In the genomic region with DNA sequence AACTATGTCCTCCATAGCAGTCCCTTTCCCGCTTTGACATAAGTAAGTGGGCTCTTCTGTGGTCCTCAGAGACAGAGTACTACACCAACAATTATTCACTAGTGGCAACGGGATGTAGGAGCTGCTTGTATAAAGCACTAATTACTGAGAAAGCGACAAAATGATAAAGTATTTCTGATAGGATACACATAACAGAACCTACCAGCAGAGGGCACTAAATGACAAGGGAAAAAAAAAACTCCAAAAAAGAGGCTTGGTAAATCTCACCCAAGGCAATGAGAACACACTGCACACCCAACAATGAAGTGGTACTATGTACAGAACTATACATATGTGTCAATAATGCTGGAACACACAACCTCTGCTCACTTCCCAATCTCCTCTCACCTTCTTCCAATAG, we compare ENCODE assay signal across 12 mouse cellular contexts. TPM values are rescaled to one million over a fixed set of nuclear protein-coding genes. Genes with fewer than 3 reads are reported as not detected.
DNase-seq lines count a peak whose midpoint lies in the region; ATAC-seq and TF ChIP-seq lines count a peak whose summit lies in the region.
"Had no signal": no experiment of that assay in that cellular context is flagged by ENCODE, and none has a peak within 500 bp of the region (broad histone marks: within the 10 kb centered on the region; RNA-seq: fewer than 3 reads in every experiment).

No protein-coding gene starts in this region.

- H3K36me3 ChIP-seq in forebrain, embryonic 15.5 days, result no peaks in the 10 kb centered on the region
- H3K36me3 ChIP-seq in forebrain, embryonic 11.5 days (ENCODE audit: control insufficient read depth, insufficient read depth, low read length), result no peaks in the 10 kb centered on the region; the same call in 1 of the 2 replicates
- H3K36me3 ChIP-seq in liver, adult 2 months (ENCODE audit: control insufficient read depth, insufficient read depth, low read length), result no peaks in the 10 kb centered on the region
- H3K36me3 ChIP-seq in neural tube, embryonic 15.5 days, result no peaks in the 10 kb centered on the region

- no peak overlapping the region for H3K9ac ChIP-seq in forebrain, embryonic 15.5 days (replicated peaks)
- no peak overlapping the region for H3K9ac ChIP-seq in forebrain, embryonic 11.5 days (ENCODE audit: low read length)
- H3K9ac ChIP-seq in liver, adult 2 months (ENCODE audit: low read depth, low read length), result no peak overlapping the region
- H3K9ac ChIP-seq in neural tube, embryonic 15.5 days (replicated peaks), result no peak overlapping the region

- H3K4me3 ChIP-seq in forebrain, embryonic 15.5 days, result no peak overlapping the region
- no peak overlapping the region for H3K4me3 ChIP-seq in forebrain, embryonic 11.5 days (ENCODE audit: low read depth, low read length)
- no peak overlapping the region for H3K4me3 ChIP-seq in liver, adult 2 months (ENCODE audit: insufficient read depth, low read depth, low read length)
- no peak overlapping the region for H3K4me3 ChIP-seq in neural tube, embryonic 15.5 days (replicated peaks)
- H3K4me3 ChIP-seq: megakaryocyte, embryonic 14.5 days had no signal

- no peak overlapping the region for H3K4me2 ChIP-seq in forebrain, embryonic 15.5 days (replicated peaks)
- no peak overlapping the region for H3K4me2 ChIP-seq in forebrain, embryonic 11.5 days (ENCODE audit: low read depth, low read length, severe bottlenecking)
- H3K4me2 ChIP-seq in neural tube, embryonic 15.5 days, result no peak overlapping the region

- WGBS in forebrain, embryonic 15.5 days, result 56% methylated on average over 3 of the region's 3 CpGs
- 84% methylated on average over 3 of the region's 3 CpGs for WGBS in forebrain, embryonic 11.5 days
- 77% methylated on average over 3 of the region's 3 CpGs for WGBS in liver, adult 2 months
- 72% methylated on average over 3 of the region's 3 CpGs for WGBS in neural tube, embryonic 15.5 days

- no peaks in the 10 kb centered on the region for H3K4me1 ChIP-seq in forebrain, embryonic 15.5 days
- no peaks in the 10 kb centered on the region for H3K4me1 ChIP-seq in forebrain, embryonic 11.5 days (replicated peaks; ENCODE audit: control insufficient read depth, insufficient read depth, low read length)
- no peaks in the 10 kb centered on the region for H3K4me1 ChIP-seq in liver, adult 2 months (ENCODE audit: control insufficient read depth, insufficient read depth, low read length)
- no peaks in the 10 kb centered on the region for H3K4me1 ChIP-seq in neural tube, embryonic 15.5 days

- no peak for TF ChIP-seq CTCF in liver, adult 2 months (IDR thresholded peaks at IDR 0.05; ENCODE audit: low read depth, low read length)

- no peak overlapping the region for H3K27ac ChIP-seq in forebrain, embryonic 15.5 days (replicated peaks)
- H3K27ac ChIP-seq in forebrain, embryonic 11.5 days (ENCODE audit: low read depth, low read length), result no peak overlapping the region
- no peak overlapping the region for H3K27ac ChIP-seq in liver, adult 2 months (replicated peaks; ENCODE audit: insufficient read depth, low read depth, low read length)
- no peak overlapping the region for H3K27ac ChIP-seq in neural tube, embryonic 15.5 days (replicated peaks)

- no peaks in the 10 kb centered on the region for H3K27me3 ChIP-seq in forebrain, embryonic 15.5 days
- no peaks in the 10 kb centered on the region for H3K27me3 ChIP-seq in forebrain, embryonic 11.5 days (ENCODE audit: control insufficient read depth, insufficient read depth, low read length)
- H3K27me3 ChIP-seq in liver, adult 2 months (ENCODE audit: control insufficient read depth, insufficient read depth, low read length), result no peaks in the 10 kb centered on the region
- H3K27me3 ChIP-seq in neural tube, embryonic 15.5 days (replicated peaks), result no peaks in the 10 kb centered on the region
- H3K27me3 ChIP-seq: megakaryocyte, embryonic 14.5 days had no signal

- H3K9me3 ChIP-seq in forebrain, embryonic 15.5 days, result no peaks in the 10 kb centered on the region
- H3K9me3 ChIP-seq in forebrain, embryonic 11.5 days (ENCODE audit: control insufficient read depth, low read length), result no peaks in the 10 kb centered on the region
- no peaks in the 10 kb centered on the region for H3K9me3 ChIP-seq in neural tube, embryonic 15.5 days (replicated peaks)
- H3K9me3 ChIP-seq: G1E; megakaryocyte, embryonic 14.5 days had no signal

- no peaks in the 10 kb centered on the region for H3K79me2 ChIP-seq in liver, adult 2 months (ENCODE audit: control insufficient read depth, insufficient read depth, low read length)

- TF ChIP-seq POLR2A in liver, adult 2 months (IDR thresholded peaks at IDR 0.05; ENCODE audit: extremely low read depth, insufficient read depth, low read length), result no peak

- no peak for DNase-seq in forebrain, embryonic 11.5 days (ENCODE audit: low spot score)
- DNase-seq in liver, adult 2 months (ENCODE audit: extremely low read depth, low read depth, low spot score), result peak; percentile 5
- DNase-seq in liver, result no peak
- peak; percentile 42 for DNase-seq in CD4-positive, CD25-positive, alpha-beta regulatory T cell, adult 2 months (ENCODE audit: low read depth, low spot score)
- peak; percentile 40 for DNase-seq in embryo, embryonic 10.5 days (ENCODE audit: low spot score)
- no peak for DNase-seq in spleen, postnatal 10 days (ENCODE audit: low spot score in 2 of 2)
- DNase-seq: right cerebral cortex, postnatal 14 days had no signal

- 0 out of 2 replicates have a peak, but pooled peaks have one; percentile 41 for ATAC-seq in forebrain, embryonic 15.5 days (replicated peaks)
- ATAC-seq in forebrain, embryonic 11.5 days (replicated peaks; ENCODE audit: low FRiP score), result no peak
- no peak for ATAC-seq in neural tube, embryonic 15.5 days (ENCODE audit: low FRiP score)

RNA-seq across cellular contexts. Expression of a gene that starts 29.4 kb away (rescaled TPM):
- 113 and 115 TPM in 2 replicates for polyA plus RNA-seq in forebrain, embryonic 15.5 days (2015; fragmentation: Nextera tagmentation; extraction: Ambion mirVana)
- 104 and 105 TPM in 2 replicates for polyA plus RNA-seq in forebrain, embryonic 11.5 days (2014; fragmentation: Nextera tagmentation; extraction: Ambion mirVana)
- total RNA-seq in liver, adult 2 months (2014; rRNA removed), result 5.5 and 7.5 TPM in 2 replicates
- 2.3 and 3.2 TPM in 2 replicates for polyA plus RNA-seq in liver, adult 2 months (2012; rRNA removed)
- polyA plus RNA-seq in neural tube, embryonic 15.5 days (2015; fragmentation: Nextera tagmentation; extraction: Ambion mirVana), result 130 and 162 TPM in 2 replicates

RNA-seq across cellular contexts. Expression of a gene that starts 47.6 kb away (rescaled TPM):
- 0.18 and 0.20 TPM in 2 replicates for polyA plus RNA-seq in forebrain, embryonic 15.5 days (2015; fragmentation: Nextera tagmentation; extraction: Ambion mirVana)
- 0.05 and 0.25 TPM in 2 replicates for polyA plus RNA-seq in forebrain, embryonic 11.5 days (2014; fragmentation: Nextera tagmentation; extraction: Ambion mirVana)
- total RNA-seq in liver, adult 2 months (2014; rRNA removed), result not detected in 2 replicates
- polyA plus RNA-seq in liver, adult 2 months (2012; rRNA removed), result not detected in 2 replicates
- 0.43 and 0.56 TPM in 2 replicates for polyA plus RNA-seq in neural tube, embryonic 15.5 days (2015; fragmentation: Nextera tagmentation; extraction: Ambion mirVana)
- polyA plus RNA-seq: G1E; large intestine, adult 2 months had no signal

Comparison
In these comparisons a context has a peak if more than half of its experiments do, and no peak if none do; other contexts are left out.
1. DNase-seq: peak in liver, adult 2 months (single experiment), CD4-positive, CD25-positive, alpha-beta regulatory T cell, adult 2 months (single experiment) and embryo, embryonic 10.5 days (single experiment); none in forebrain, embryonic 11.5 days (single experiment), liver (single experiment) and spleen, postnatal 10 days (0 of 2).
2. RNA of a gene that starts 29.4 kb away (polyA plus RNA-seq): 130 to 162 TPM in neural tube, embryonic 15.5 days, 113 to 115 TPM in forebrain, embryonic 15.5 days and 104 to 105 TPM in forebrain, embryonic 11.5 days; 2.3 to 3.2 TPM in liver, adult 2 months; every median in the first group is over 10 times any median in the second.